Mouse (Mus musculus) neural tube, postnatal 0 days (tissue): Measurements from ENCODE around the gene Sprr2f. TPM values are rescaled to one million over a fixed set of nuclear protein-coding genes. Genes with fewer than 3 reads are reported as not detected.

Experiments used
- polyA plus RNA-seq: library from polyadenylated mRNA; unstranded; fragments of >200 nt; fragmentation: Nextera tagmentation; extraction: Ambion mirVana; gene quantifications from 2 replicates; pipeline ENCODE4 v1.2.1, GENCODE M21; 2015

Gene Sprr2f
- polyA plus RNA-seq: not detected in 2 replicates

DNA sequence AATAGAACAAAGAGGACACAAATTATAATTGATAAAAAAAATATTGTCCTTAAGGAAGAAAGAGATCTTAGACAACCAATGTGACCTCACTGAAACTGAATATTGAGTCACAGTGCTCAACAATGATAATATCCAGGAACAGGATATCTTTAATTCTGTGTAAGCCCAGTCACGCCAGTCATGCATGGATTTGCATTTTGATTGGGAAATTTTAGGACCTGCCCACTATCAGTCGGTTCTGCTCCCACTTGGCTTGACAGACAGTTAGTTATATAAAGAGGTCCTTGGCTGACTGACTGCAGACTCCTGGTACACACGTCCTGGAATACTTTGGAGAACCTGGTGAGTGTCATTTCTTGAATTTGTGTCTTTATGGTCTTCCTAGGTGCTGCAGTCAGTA lies at the start of gene Sprr2f:
Gene Sprr2f (plus strand): TSS at position 301 of the 400 bp plus-strand sequence.

DNA sequence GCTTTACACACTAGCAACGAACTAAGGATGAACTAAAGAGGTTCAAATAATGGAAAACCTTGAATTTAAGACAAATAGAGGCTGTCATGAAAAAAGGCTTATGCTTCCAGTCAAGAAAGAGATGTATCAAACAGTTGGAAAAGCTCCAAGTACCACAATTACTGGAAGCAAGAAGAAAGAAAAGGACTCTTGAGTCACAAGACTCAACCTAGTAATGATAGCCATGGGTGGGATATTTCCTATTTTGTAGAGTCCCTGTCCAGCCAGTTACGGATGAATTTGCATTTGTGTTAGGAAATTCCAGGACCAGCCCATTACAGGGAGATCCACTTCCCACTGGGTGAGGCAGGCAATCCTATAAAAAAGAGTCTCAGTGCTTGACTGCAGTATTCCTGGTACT lies 48.7 kb upstream of the Sprr2f start, which contains the start of gene Sprr2b:
Gene Sprr2b (plus strand): TSS at position 301 of the 400 bp plus-strand sequence.

DNA sequence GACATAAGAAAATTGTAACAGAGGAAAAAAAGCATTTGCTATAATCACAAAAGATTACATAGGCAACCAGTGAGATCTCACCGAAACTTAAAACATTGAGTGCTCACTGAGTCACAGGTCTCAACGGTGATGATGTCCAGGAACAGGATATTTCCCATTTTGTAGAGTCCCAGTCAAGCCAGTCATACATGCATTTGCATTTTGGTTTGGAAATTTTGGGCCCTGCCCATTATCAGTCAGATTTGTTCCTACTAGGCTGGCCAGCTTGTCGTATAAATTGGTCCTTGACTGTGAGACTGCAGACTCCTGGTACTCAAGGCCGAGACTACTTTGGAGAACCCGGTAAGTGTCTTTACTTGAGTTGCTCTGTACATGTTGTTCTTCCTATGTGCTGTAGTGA lies 26.1 kb upstream of the Sprr2f start, which contains the start of gene Sprr2d:
Gene Sprr2d (plus strand): TSS at position 301 of the 400 bp plus-strand sequence.

GRCm38 (mm10) chr3:92351843-92352242 lies 13.1 kb upstream of the Sprr2f start, which contains the start of gene Sprr2e:
Sprr2e (plus strand) TSS chr3:92352143.

DNA sequence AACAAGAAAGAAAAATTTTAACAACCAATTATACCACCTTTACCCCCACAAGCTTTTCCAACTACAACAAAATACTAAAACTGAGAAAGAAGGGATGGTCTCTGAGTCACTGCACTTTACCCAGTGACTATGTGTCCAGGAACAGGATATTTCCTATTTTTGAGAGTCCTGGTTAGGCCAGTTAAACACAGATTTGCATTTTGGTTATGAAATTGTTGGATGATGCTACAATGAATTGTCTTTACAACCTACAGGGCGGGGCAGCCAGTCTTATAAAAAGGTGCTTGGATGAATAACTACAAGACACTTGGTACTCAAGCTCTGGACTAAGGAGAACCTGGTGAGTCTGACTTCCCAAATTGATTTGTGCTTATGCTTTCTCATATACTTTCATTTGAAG lies 20.4 kb downstream of the Sprr2f start, which contains the start of gene Sprr2h:
Gene Sprr2h (plus strand): TSS at position 301 of the 400 bp plus-strand sequence.

DNA sequence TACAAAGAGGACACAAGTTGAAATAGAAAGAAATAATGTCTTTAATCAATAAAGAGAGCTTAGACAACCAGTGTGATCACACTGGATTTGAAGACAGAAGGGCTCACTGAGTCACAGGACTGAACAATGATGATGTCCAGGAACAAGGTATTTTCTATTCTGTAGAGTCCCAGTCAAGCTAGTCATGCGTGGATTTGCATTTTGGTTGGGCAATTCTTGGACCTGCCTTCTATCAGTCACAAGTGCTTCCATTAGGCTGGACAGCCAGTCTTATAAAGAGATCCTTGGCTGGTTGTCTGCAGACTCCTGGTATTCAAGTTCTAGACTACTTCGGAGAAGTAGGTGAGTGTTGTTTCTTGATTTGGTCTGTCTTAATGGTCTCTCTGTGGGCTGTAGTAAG lies 42.7 kb downstream of the Sprr2f start, which contains the start of gene Sprr2i:
Gene Sprr2i (plus strand): TSS at position 301 of the 400 bp plus-strand sequence.

Other genes with a start within 250 kb of the Sprr2f start
- not detected in 2 replicates for gene Prr9, start 241.2 kb upstream of the Sprr2f start, polyA plus RNA-seq
- not detected in 2 replicates for gene Lelp1, start 222.4 kb upstream of the Sprr2f start, polyA plus RNA-seq
- not detected in 2 replicates for gene Sprr2a1, start 149.4 kb upstream of the Sprr2f start, polyA plus RNA-seq
- gene Sprr2a2, start 149.3 kb upstream of the Sprr2f start, polyA plus RNA-seq: not detected in 2 replicates
- not detected in 2 replicates for gene Sprr2a3, start 79.8 kb upstream of the Sprr2f start, polyA plus RNA-seq
- gene Sprr2b, start 48.6 kb upstream of the Sprr2f start, polyA plus RNA-seq: not detected in 2 replicates
- not detected in 2 replicates for gene Sprr2d, start 26.0 kb upstream of the Sprr2f start, polyA plus RNA-seq
- not detected in 2 replicates for gene Sprr2e, start 13.0 kb upstream of the Sprr2f start, polyA plus RNA-seq
- not detected in 2 replicates for gene Sprr2h, start 20.5 kb downstream of the Sprr2f start, polyA plus RNA-seq
- not detected in 2 replicates for gene Sprr2i, start 42.8 kb downstream of the Sprr2f start, polyA plus RNA-seq
- gene Sprr2j-ps, start 52.9 kb downstream of the Sprr2f start, polyA plus RNA-seq: not detected in 2 replicates
- 7.8 and 9.7 TPM in 2 replicates for gene Gm9774, start 64.2 kb downstream of the Sprr2f start, polyA plus RNA-seq
- not detected in 2 replicates for gene Sprr2k, start 67.4 kb downstream of the Sprr2f start, polyA plus RNA-seq
- gene Sprr1b, start 73.6 kb downstream of the Sprr2f start, polyA plus RNA-seq: not detected in 2 replicates
- gene Sprr3, start 93.5 kb downstream of the Sprr2f start, polyA plus RNA-seq: not detected in 2 replicates
- 0.85 and 1.2 TPM in 2 replicates for gene Sprr1a, start 120.7 kb downstream of the Sprr2f start, polyA plus RNA-seq
- not detected in 2 replicates for gene Sprr4, start 135.3 kb downstream of the Sprr2f start, polyA plus RNA-seq
- gene 2310046K23Rik, start 169.3 kb downstream of the Sprr2f start, polyA plus RNA-seq: not detected in 2 replicates
- gene Ivl, start 208.5 kb downstream of the Sprr2f start, polyA plus RNA-seq: not detected in 2 replicates
- gene Smcp, start 223.8 kb downstream of the Sprr2f start, polyA plus RNA-seq: not detected in 2 replicates
- not detected in 2 replicates for gene 2210017I01Rik, start 242.3 kb downstream of the Sprr2f start, polyA plus RNA-seq